Comparison of ENCODE assay signal across 7 mouse cellular contexts in genomic region chr8:114541132-114541531, GRCm38 (mm10).
DNase-seq lines count a peak whose midpoint lies in the region; ATAC-seq and TF ChIP-seq lines count a peak whose summit lies in the region.

No protein-coding gene starts in this region.

- H3K27ac ChIP-seq in spleen, adult 2 months (ENCODE audit: insufficient read depth, low read length): no peak overlapping the region
- H3K27ac ChIP-seq in intestine, embryonic 14.5 days (ENCODE audit: low read depth): no peak overlapping the region

- no peak for TF ChIP-seq POLR2A in spleen, adult 2 months (IDR thresholded peaks at IDR 0.05; ENCODE audit: low read depth, low read length)

- DNase-seq in spleen, adult 2 months (ENCODE audit: low read depth in 1 of 2, low spot score in 2 of 2): no peak
- no peak for DNase-seq in spleen, postnatal 4 days (ENCODE audit: low spot score in 2 of 2)
- peak; percentile 59 for DNase-seq in adrenal gland, postnatal 10 days
- peak; percentile 27 for DNase-seq in embryo, embryonic 11.5 days (ENCODE audit: low read depth, low spot score)
- DNase-seq in intestine, embryonic 14.5 days (ENCODE audit: low spot score): peak; percentile 65
- DNase-seq in left cerebral cortex, postnatal 4 days: peak; percentile 32
- DNase-seq in splenic B cell, adult 2 months (ENCODE audit: low read depth, low spot score): peak; percentile 51

- peak; percentile 21; the same call in 1 of the 2 replicates for TF ChIP-seq CTCF in spleen, adult 2 months (IDR thresholded peaks at IDR 0.05; ENCODE audit: extremely low read depth, insufficient read depth, insufficient read length, insufficient replicate concordance)

- 21% methylated on average over 3 of the region's 3 CpGs for WGBS in spleen, adult 2 months
- 10% methylated on average over 3 of the region's 3 CpGs for WGBS in intestine, embryonic 14.5 days

- no peaks in the 10 kb centered on the region for H3K27me3 ChIP-seq in spleen, adult 2 months (ENCODE audit: control insufficient read depth, insufficient read depth, low read length)
- H3K27me3 ChIP-seq in intestine, embryonic 14.5 days (replicated peaks; ENCODE audit: control insufficient read depth, insufficient read depth, low read length): no peaks in the 10 kb centered on the region
- H3K27me3 ChIP-seq in splenic B cell, adult 2 months (ENCODE audit: control insufficient read depth, insufficient read depth, low read length, poor library complexity, severe bottlenecking): no peaks in the 10 kb centered on the region

- H3K4me3 ChIP-seq in spleen, adult 2 months (ENCODE audit: extremely low read depth, insufficient read depth, insufficient read length): no peak overlapping the region
- no peak overlapping the region for H3K4me3 ChIP-seq in intestine, embryonic 14.5 days (ENCODE audit: low read depth, low read length)

- H3K4me2 ChIP-seq in intestine, embryonic 14.5 days (ENCODE audit: low read length): no peak overlapping the region

- intact Hi-C loops in left cerebral cortex, postnatal 4 days (cut with DNase I): loop anchor here (10.0 kb wide), 1 partner anchor 1164 kb away; the partner anchor contains the start of gene Maf

- no peaks in the 10 kb centered on the region for H3K36me3 ChIP-seq in spleen, adult 2 months (ENCODE audit: control insufficient read depth, insufficient read depth, low read length)
- no peaks in the 10 kb centered on the region for H3K36me3 ChIP-seq in intestine, embryonic 14.5 days (ENCODE audit: control insufficient read depth, insufficient read depth, low read length)
- H3K36me3 ChIP-seq in splenic B cell, adult 2 months (ENCODE audit: control insufficient read depth, insufficient read depth, low read length, poor library complexity, severe bottlenecking): no peaks in the 10 kb centered on the region

- no peaks in the 10 kb centered on the region for H3K4me1 ChIP-seq in spleen, adult 2 months (ENCODE audit: control insufficient read depth, insufficient read depth, insufficient read length)
- no peaks in the 10 kb centered on the region for H3K4me1 ChIP-seq in intestine, embryonic 14.5 days (replicated peaks; ENCODE audit: control insufficient read depth, insufficient read depth, low read length)

- no peak overlapping the region for H3K9ac ChIP-seq in intestine, embryonic 14.5 days (ENCODE audit: low read length)

- no peak for ATAC-seq in intestine, embryonic 14.5 days (replicated peaks; ENCODE audit: low FRiP score, low TSS enrichment, low read depth)

- H3K9me3 ChIP-seq in intestine, embryonic 14.5 days (ENCODE audit: control insufficient read depth, low read length): no peaks in the 10 kb centered on the region

Comparison
In these comparisons a context has a peak if more than half of its experiments do, and no peak if none do; other contexts are left out.
1. DNase-seq: peak in adrenal gland, postnatal 10 days (single experiment), embryo, embryonic 11.5 days (single experiment), intestine, embryonic 14.5 days (single experiment), left cerebral cortex, postnatal 4 days (single experiment) and splenic B cell, adult 2 months (single experiment); none in spleen, adult 2 months (0 of 2) and spleen, postnatal 4 days (0 of 2).